Mouse (Mus musculus): ENCODE measurements around the gene Opcml.

Gene Opcml

DNA sequence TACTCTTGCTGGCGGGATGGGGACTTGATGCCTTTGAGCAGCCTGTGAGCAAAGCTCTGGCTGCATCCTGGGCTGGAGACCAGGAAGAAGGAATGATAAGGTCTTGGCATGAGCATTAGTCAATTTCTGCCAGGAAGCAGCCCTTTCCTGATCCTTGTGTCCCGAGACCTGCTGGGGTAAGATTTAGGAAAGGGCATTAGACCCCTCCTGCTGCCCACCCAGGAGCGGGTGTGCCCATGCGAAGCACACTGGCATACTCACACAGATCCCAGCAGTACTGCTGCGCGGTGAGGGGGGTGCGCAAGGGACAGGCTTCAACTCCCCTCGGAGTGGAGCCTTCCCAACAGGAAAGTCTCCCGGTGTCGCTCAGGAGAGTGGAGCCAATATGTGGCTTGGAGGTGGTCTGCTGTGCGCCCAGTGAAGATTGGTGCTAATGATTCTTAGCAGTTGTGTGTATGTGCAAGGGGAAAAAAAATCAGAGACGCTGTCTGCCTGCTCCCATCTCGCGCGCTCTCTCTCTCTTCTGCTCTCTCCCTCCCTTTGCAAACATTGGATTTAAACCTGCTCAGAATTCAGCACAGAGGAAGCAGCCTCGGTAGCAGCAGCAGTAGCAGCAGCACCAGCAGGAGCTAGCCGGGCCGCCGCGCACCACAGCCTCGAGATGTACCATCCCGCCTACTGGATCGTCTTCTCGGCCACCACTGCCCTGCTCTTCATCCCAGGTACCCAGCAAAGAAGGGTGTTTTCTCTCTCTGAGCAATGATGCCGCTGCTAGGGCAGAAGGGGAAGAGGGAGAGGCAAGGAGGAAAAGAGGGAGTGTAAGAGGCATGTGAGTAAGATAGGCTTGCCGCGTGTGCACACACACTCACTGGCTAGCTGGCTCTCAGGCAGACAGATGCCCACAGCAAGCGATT is at the start of gene Opcml:
TSS of gene Opcml (plus strand) at position 51 of the 914 bp plus-strand sequence.
- DNase-seq (ENCODE audit: low read depth, low spot score), result peak; percentile 16

DNA sequence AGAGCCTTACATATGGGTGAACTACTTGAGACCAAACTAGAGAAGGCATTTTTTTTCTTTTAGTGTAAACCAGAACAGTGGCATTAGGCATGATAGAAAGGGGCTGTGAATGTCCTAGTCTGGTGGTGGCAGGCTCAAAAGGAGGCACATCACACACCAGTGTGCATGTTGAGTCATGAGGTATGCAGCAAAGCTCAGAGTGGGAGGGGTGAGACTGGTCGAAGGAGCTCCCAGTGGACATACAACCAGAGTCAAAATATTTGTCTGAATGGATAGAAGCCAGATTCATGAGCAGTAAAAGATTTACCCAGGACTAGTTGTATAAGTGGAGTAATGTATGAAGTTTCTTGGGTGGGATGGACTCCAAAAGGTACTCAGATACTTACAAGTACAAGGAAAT is 31.9 kb upstream of the Opcml start:
- no peak for DNase-seq (ENCODE audit: low read depth, low spot score)

DNA sequence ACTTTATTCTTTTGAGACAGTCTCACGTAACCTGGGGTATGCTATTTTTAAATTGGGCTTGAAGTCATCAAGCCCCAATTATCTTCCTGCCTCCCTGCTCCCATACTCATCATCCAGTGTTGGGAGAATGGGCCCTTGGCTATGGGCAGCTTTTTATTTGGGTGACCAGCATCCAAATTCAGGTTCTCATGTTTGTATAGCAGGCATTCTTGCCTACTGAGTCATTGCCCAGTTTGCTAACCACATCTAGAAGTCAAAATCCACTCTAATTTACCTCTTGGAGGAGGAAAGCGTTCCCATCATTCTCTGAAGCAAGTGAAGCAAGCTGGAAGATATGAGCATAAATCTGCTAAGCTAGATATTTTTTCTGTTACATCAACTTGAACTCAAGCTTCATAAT is 29.4 kb upstream of the Opcml start:
- DNase-seq (ENCODE audit: low read depth, low spot score), result no peak

DNA sequence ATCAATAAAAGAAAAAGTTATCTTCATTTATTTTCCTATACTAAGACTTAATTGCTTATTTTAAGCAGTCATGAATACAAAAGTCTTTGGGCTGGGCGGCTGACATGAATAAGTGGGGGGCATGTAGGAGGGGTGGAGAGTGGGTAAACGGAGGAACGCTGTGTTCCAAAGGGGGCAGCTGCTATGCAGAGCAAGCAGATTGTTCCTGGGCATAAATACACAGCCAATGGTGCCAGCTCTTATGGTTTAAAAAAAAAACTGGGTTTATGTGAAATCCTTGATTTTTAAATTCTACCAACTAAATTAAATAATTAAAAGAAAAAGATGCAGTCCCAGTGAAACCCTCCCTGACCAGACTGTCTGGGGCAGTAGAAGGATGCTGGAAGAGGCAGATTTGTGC is 24.1 kb upstream of the Opcml start:
- no peak for DNase-seq (ENCODE audit: low read depth, low spot score)

DNA sequence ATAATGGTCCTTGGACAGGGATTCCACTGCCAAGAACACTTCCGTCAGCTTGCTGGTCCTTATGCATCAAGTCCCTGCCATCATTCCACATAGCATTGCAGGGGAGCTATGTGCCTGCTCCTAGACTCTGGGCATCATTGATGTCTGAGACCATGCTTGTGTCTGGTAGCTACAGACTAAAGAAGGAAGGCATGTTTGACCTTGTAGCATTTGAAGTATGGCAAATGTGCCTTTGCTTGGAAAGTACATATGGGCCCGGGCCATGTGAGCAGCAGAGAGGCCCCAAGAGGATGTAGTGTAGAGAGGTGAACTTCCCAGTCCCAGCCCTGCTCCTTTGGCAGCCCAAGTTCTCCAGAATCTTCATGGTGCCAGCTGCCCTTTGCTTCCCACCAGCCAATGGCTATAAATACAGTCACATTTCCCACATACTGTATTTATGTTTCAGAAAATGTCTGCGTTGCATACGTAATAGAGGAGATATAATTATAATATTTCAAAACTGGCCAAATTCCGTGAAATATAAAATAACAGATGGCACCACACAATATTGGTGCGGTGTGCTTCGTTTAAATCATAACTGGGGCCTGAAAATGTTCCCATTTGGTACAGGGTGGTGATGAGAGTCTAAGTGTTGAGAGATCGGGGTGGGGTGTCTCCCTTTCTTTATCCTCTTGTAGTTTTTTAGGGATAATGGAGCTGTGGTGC is 23.2 kb upstream of the Opcml start:
- DNase-seq (ENCODE audit: low read depth, low spot score), result no peak

DNA sequence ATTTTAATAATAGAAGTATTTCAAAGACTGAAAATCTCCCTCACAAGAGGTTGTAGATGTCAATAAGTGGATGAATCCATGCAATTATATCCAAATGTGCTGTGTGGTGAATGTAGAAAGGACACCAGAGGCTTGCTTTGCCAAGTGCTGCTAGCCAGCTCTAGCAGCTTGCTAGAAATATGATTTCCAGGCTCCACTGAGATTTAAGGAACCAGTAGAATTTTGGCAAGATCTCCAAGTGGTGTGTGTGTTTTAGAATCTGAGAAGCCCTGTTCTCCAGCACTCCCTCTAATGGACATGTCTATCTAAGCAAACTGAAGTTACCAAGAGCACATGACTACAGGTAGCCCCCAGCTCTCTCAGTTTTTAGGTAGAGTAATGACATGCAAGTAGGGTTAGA is 21.8 kb upstream of the Opcml start:
- DNase-seq (ENCODE audit: low read depth, low spot score), result no peak

DNA sequence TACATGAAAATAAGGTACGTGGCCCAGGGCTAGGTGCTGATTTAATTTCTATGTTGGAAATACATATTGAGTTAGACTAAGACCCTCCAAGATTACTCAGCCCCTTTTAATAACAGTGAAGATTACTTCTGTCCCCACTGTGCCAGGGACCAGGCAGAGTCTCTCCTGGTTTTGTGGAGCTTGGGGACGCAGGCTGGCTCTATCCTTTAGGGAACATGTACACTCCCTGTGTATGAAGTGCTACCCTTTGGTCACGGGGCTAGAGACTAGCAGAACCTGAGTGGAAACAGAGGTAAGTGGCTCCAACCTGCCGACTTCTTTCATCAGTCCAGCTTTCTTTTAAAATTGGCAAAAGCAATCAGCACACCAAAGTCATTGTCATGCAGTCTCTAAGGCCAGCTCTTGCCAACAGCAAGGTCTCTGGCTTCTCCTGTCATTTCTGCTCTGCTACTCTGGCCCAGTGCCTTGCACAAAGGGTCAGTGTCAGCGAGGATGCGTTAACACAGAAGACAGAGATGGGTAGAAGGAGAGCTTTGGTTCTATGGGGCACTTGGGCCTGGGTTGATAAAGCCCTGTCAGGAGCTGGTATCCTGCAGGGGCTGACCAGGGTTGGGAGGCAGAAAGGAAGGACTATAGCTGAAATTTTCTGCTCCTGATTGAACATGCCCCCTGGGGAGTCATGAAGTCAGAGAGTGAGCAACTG is 9.1 kb upstream of the Opcml start:
- no peak for DNase-seq (ENCODE audit: low read depth, low spot score)

DNA sequence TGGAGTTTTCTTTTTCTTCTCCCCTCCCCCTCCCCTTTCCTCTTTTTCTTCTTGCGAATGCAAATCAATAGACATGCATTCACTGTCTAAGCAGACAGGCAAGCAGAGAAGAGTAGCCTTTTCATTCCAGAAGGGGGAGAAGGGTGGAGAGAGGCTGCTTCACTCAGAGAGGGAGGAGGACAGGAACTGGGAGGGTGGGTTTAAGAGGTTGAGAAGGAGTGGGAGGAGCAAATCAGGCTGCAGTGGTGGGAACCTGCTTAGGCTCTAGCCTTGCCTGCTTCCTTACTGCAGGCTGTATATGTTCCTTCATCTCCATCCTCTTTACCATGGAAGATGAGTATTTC is 8.6 kb upstream of the Opcml start:
- DNase-seq (ENCODE audit: low read depth, low spot score), result peak; percentile 42

DNA sequence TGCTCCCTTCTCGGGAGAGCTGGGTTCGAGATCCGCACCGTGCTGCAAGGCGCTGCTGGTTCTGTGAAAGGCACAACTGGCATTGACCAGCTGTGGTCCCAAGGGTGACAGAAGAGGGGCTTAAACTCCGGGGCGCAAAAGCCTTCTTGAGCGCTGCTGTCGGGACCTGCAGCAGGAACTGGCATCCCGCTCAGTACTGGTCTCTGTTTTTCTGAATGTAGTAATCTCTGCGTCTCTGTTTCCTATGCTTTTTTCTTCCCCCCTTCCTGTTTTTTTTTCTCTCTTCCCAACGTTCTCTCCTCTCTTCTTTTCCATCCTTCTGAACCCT is 1.0 kb downstream of the Opcml start:
- DNase-seq (ENCODE audit: low read depth, low spot score), result no peak

DNA sequence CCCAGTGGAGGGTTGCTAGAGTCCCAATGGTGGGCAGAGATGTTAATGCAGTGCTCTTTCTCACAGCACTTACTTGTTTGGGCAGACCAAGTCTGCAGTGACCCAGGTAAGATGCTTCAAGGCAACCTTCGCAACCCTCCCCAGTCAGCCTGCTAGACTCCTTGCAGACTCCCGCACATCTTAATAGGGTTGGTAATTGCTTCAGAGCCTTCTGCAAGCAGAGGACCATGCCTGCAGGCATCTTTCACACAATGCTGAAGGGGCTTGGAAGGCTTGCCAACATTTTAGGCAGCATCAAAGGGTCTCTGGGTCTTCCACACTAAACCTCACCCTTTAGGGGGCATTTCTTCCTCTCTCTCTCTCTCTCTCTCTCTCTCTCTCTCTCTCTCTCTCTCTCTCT is 1.7 kb downstream of the Opcml start:
- DNase-seq (ENCODE audit: low read depth, low spot score), result no peak

DNA sequence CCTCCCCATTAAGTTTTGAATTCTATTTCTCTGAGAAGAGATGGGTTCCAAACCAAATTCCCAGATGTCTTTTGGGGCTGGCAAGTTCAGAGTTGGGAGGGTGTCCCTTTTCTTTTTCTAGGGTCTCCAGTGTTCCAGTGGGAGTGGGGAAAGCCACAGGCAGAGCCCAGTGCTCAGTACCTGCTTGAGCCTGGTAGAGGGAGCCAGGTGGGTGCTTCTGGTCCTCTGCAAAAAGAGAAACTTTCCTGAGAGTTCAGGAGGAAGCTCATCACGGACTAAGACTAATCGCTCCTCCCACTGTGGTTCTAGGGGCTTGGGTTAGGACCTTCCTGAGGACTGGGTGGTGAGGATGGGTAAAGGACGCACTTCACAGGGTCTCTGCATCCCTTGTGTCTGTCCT is 2.4 kb downstream of the Opcml start:
- no peak for DNase-seq (ENCODE audit: low read depth, low spot score)

DNA sequence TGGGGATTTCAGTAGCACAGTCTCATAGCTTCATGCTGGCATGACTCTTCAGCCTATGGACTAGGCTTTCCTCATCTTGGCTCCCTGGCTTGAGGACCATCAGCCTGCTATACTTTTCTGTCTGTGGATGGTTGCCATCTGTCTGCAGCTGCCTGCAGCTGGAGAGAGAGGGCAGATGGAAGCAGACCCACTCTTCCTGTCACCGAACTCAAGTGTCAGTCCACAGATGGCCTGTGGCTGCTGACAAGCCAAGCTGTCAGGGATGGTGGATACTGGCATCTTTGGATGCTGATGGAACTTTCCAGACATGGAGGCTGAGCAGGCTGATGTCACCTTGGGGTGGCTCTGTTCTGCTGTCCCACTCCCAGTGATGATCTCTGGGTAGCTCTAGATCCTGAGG is 6.0 kb downstream of the Opcml start:
- no peak for DNase-seq (ENCODE audit: low read depth, low spot score)

DNA sequence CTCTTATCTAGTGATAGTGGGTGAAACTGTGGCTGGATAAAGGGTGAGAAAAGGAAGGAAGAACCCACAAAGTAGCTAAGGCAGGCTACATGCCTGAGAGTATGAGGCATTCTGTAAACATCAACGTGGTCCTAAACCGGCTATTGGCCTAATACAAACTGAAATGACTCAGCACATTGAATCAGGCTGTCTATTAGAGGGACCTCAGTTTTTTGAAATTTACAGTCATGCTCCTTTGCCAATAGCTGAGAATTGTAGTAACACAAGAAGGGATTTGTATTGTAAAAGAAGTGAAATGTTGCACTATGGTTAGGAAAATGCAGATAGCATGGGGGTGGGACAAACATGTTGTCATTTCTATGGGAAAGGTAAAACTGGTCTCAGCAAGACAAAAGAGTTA is 10.4 kb downstream of the Opcml start:
- DNase-seq (ENCODE audit: low read depth, low spot score), result no peak

DNA sequence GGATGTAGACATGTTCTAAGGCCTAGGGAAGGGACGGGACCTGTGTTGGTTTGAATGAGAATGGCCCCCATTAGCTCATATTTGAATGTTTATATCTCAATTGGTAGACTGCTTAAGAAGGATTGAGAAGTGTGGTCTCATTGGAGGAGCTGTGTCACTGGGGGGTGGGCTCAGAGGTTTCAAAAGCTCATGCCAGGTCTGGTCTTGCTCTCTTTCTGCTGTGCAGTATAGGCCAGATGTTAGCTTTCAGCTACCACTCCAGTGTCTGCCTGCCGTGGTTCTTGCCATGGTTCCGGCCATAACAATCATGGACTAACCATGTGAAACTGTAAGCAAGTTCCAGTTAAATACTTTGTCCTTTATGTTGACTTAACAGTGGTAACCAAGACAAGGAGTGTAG is 11.2 kb downstream of the Opcml start:
- DNase-seq (ENCODE audit: low read depth, low spot score), result no peak

DNA sequence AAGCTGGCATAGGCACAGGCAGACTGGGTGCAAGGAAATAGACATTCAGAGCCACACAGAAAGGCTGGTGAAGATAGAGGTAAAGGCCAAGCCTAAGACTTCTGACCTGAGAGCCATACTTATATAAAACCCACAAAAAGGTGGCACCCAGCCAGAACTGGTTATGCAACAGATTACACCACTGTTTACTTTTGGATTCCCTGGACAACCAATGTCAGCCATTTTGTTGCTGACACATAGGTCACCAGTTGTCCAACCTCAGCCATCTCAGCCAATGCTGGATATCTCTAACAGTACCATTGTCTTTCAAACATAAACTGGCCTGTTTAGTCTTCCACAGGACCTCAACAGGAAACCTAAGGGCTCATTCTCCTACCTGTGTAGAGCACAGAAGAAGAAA is 11.8 kb downstream of the Opcml start:
- no peak for DNase-seq (ENCODE audit: low read depth, low spot score)

DNA sequence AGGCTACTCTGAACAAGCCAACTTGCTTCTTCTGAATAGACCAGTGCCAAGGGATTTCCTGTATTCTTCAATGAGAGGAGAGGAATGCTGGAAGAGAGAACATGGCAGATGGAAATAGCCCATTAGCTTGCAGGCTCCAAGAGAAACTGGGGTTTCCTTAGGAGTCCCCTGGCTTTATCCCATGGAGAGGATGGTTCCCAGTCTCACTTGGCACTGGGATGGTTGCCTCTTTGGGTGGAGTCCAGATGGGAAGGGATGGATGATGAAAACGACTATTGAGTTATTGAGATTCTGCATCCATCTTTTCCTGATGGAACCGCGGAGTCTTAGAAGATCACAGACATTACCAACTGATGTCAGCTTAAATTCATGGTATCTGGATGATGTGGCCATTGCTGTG is 13.9 kb downstream of the Opcml start:
- no peak for DNase-seq (ENCODE audit: low read depth, low spot score)

DNA sequence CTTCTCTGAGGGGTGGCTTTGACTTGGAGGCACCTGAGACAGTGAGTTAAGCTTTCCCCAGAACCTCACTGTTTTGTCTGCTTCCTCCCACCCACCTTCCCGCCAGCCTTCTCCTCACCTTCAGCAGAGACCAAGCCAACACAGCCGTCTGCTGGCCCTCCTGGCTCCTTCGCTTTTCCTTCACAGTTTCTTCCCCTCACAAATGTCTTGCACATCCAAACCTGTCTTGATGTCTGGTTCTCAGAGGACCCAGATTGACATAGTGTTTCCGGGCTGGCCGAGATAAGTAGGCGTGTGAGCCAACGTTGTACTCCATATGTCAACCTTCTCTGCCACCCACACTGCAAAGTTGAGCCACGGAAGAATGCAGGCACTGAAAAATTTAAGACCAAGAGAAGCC is 19.2 kb downstream of the Opcml start:
- no peak for DNase-seq (ENCODE audit: low read depth, low spot score)

DNA sequence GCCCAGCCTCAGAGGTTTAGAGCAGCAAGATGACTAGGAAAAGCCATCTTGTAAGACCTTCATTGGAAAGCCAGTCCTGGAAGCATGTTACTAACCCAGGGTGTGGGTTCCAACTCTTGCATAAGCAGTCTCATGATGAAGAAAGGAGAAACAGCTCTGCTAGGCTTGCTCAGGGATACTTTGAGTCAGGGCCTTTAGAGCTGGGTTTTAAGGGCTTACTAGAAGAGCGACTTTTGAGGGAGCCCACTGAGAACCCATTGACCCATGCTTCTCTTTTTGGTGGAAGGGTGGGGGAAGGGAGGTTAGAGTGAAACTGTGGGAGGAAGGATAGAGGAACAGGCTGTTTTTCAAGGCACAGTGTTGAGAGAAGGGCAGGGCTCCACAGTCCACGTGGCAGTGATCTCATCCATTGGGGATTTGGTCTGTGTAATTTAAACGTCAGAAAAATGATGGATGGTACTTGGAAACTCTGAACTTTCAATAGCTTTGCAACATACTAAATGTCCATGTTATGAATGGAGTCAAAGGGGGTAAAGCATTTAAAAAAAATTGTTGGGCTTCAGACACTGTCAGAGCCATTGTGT is 22.7 kb downstream of the Opcml start:
- DNase-seq (ENCODE audit: low read depth, low spot score), result no peak

DNA sequence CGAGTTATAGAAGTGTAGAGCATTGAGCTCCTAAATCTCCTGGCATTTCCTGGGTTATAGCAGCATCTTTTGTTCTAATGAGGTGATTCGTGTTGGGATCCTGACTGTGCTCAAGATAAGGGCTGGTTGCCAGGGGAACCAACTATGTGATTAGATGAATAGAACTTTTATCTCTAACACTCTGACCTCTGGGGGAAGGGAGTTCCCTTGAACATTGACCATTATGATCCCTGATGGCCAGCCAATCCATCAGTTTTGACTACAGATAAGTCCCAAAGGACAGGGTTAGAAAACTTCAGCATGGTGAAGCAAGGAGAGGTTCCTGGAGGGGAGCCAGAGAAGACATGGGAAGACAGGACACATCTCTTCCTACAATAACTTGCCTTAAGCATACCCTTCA is 23.6 kb downstream of the Opcml start:
- DNase-seq (ENCODE audit: low read depth, low spot score), result no peak

DNA sequence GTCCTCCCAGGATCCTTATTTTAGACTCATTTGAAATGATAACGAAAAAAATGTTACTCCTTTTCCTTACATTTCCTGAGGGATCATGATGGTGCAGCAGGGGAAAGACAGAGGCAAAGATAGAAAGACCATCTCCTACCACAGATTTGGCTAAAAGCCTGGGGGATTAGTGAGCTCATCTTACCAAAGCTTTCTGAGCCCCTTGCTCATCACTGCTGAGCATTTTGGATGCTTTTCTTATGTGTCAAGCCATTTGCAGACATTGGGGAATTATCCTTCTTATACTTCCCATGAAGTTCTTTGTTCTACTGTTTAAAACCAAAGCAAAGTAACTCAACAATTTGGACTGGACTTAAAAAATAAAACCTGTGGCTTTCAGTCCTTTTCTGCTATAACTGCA is 30.6 kb downstream of the Opcml start:
- no peak for DNase-seq (ENCODE audit: low read depth, low spot score)

DNA sequence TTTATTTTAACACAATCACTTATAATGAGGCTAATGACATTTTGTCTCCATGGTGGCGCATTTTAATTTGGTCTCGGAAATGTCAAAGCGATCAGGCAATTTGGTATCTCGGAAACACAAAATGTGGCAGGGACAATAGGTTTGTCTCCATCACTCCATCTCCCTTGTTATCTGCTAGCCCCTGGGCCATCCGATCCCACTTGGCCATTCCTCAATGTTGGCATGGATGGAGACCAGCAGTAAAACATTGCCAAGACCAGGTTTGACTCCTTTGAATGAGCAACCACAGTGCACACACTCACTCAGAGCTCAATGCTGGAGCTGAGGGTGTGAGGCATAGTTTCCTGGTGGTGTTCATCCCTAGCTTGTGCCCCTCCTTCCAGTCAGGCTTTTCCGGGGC is 32.1 kb downstream of the Opcml start:
- DNase-seq (ENCODE audit: low read depth, low spot score), result no peak

DNA sequence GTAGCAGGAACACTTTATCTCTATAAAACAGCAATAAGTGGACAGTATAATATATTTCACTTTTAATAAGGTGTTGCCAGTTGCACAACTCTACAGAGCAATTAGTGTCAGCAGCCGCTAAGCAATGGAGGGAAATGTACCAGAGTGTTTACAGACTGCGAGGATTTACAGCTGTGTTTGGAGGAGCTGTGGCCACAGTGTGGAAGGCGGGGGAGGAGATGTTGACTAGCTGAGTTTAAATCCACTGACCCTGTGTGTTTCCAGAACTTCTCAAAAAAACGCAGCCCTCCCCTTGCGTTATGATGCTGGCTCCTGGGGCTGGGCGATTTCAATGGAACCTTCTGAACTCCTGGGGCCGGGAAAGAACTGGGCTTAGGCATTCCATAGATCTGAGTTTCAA is 33.8 kb downstream of the Opcml start:
- no peak for DNase-seq (ENCODE audit: low read depth, low spot score)

DNA sequence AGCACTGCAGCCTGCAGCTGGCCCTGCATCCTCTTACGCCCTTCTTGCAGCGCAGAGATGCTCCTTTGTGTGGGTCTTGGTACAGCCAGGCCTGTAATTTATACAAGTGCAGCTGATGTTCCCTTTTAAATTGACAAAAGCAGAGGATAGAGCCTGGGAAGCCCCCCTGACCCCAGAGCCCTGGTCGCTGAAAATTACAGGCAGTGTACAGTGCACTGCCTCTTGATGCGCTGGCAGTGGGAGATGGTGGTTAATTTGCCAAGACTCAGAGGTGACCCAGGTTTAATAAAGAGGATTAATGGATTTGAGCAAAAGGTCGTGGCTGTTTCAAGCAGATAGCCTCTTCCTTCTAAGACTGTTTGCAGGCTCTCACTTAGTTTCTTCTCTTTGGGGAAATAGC is 39.9 kb downstream of the Opcml start:
- no peak for DNase-seq (ENCODE audit: low read depth, low spot score)
